Mouse (Mus musculus) liver, embryonic 11.5 days (tissue): Measurements from ENCODE around the gene Jaml. TPM values are rescaled to one million over a fixed set of nuclear protein-coding genes. Genes with fewer than 3 reads are reported as not detected.

ENCODE experiments used
- ATAC-seq: fragments of 200-750 bp; cut with Nextera tagmentation; replicated peaks from 2 replicates; pipeline ENCODE4 v1.8.0; 2017; ENCODE audit warnings: moderate number of reproducible peaks, mild to moderate bottlenecking, moderate TSS enrichment, moderate library complexity; ENCODE audit not compliant: low FRiP score
- DNase-seq: peaks from one replicate; pipeline ENCODE4 v3.0.0-alpha.2; 2017; ENCODE audit warnings: low spot score
- H3K27ac ChIP-seq: fragments of 300-500 bp; sonication (generic); 2 replicates; pipeline ENCODE4 v1.5.1; 2014; ENCODE audit warnings: mild to moderate bottlenecking, low read depth, low read length, control low read depth
- H3K27me3 ChIP-seq: fragments of 300-500 bp; sonication (generic); replicated peaks from 2 replicates; pipeline ENCODE4 v1.6.1; 2014; ENCODE audit warnings: low read length, mixed read lengths; ENCODE audit not compliant: control insufficient read depth, insufficient read depth
- H3K36me3 ChIP-seq: fragments of 300-500 bp; sonication (generic); 2 replicates; pipeline ENCODE4 v1.6.1; 2014; ENCODE audit warnings: mild to moderate bottlenecking, low read length, moderate library complexity, mixed read lengths; ENCODE audit not compliant: control insufficient read depth, insufficient read depth
- H3K4me1 ChIP-seq: fragments of 300-500 bp; sonication (generic); replicated peaks from 2 replicates; pipeline ENCODE4 v1.6.1; 2014; ENCODE audit warnings: low read length, mixed read lengths; ENCODE audit not compliant: control insufficient read depth, insufficient read depth
- H3K4me2 ChIP-seq: fragments of 300-500 bp; sonication (generic); 2 replicates; pipeline ENCODE4 v1.6.1; 2014; ENCODE audit warnings: mild to moderate bottlenecking, control low read depth, moderate library complexity
- H3K4me3 ChIP-seq: fragments of 300-500 bp; sonication (generic); 2 replicates; pipeline ENCODE4 v1.5.1; 2014; ENCODE audit warnings: low read depth, low read length, control low read depth
- H3K9ac ChIP-seq: fragments of 300-500 bp; sonication (generic); 2 replicates; pipeline ENCODE4 v1.6.1; 2014; ENCODE audit warnings: low read depth, low read length, control low read depth
- H3K9me3 ChIP-seq: fragments of 300-500 bp; sonication (generic); 2 replicates; pipeline ENCODE4 v1.6.1; 2016; ENCODE audit warnings: low read length, inconsistent platforms, mixed read lengths; ENCODE audit not compliant: control insufficient read depth
- WGBS: fragments of 180-500 bp; shearing (Covaris S2); extraction: QIAGEN DNeasy Blood & Tissue Kit; methylation state at CpG from one replicate; pipeline ENCODE4 v1.1.7; 2014; 5-methylcytosine and 5-hydroxymethylcytosine counted together
- polyA plus RNA-seq: library from polyadenylated mRNA; unstranded; fragments of >200 nt; fragmentation: Nextera tagmentation; extraction: Ambion mirVana; gene quantifications from 2 replicates; pipeline ENCODE4 v1.2.1, GENCODE M21; 2014

Jaml gene
- polyA plus RNA-seq, 1 experiment from 2014 or later = 0.18 TPM

DNA sequence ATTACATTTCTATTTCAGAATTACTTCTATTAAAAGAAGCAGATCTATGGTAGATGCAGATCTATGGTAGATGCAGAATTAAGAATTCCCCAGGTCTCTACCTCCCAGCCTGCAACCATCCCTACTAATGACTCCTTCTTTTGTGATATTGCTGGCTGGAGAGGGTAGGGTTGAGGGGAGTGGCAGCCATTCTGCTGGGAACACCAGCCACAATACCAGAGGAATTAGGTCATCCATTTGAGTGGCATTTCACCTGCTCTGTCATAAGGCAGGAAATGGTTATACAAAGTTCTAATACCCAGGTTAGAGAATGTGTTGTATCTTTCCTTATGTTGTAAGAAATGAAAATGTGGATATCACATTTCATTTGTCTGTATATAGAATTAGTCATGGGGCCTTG, 9.1 kb downstream of the Jaml start:
- no peak for DNase-seq
- no peak overlapping the region for H3K27ac ChIP-seq
- no peak for ATAC-seq

DNA sequence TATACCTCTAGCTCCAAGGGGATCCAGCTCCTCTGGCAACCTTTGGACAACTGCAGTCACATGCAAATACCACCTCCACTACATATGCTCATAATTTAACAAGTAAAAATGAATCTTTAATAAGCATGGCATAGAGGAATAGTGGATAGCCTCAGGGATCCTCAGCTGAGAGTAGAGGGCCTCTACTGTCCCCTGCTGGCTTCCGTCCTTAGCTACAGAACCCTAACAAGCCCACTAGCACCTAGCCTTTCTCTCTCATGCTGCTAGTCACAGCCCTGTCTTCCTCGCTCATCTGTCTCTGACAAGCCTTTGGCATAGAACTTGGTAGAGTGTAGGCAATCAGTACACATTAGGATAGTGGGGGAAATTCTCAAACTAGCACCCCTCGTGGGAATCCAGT, 11.8 kb downstream of the Jaml start:
- H3K4me1 ChIP-seq = 0 out of 2 replicates have a peak, but pooled peaks cover 2% of the 10 kb centered on the region
- H3K4me3 ChIP-seq = no peak overlapping the region
- no peak overlapping the region for H3K9ac ChIP-seq
- no peak overlapping the region for H3K4me2 ChIP-seq
- no peaks in the 10 kb centered on the region for H3K9me3 ChIP-seq
- no peaks in the 10 kb centered on the region; the same call in 1 of the 2 replicates for H3K27me3 ChIP-seq
- 61% methylated on average over 3 of the region's 3 CpGs for WGBS
- H3K36me3 ChIP-seq = no peaks in the 10 kb centered on the region
- ATAC-seq = no peak
- H3K27ac ChIP-seq = no peak overlapping the region
- DNase-seq = no peak

More for the DNA sequence above, 9.1 kb downstream of the Jaml start:
- H3K4me1 ChIP-seq = 0 out of 2 replicates have a peak, but pooled peaks cover 2% of the 10 kb centered on the region
- H3K4me2 ChIP-seq = no peak overlapping the region
- H3K4me3 ChIP-seq = no peak overlapping the region
- no peaks in the 10 kb centered on the region; the same call in 1 of the 2 replicates for H3K27me3 ChIP-seq
- no peaks in the 10 kb centered on the region for H3K36me3 ChIP-seq
- no peak overlapping the region for H3K9ac ChIP-seq
- H3K9me3 ChIP-seq = no peaks in the 10 kb centered on the region

DNA sequence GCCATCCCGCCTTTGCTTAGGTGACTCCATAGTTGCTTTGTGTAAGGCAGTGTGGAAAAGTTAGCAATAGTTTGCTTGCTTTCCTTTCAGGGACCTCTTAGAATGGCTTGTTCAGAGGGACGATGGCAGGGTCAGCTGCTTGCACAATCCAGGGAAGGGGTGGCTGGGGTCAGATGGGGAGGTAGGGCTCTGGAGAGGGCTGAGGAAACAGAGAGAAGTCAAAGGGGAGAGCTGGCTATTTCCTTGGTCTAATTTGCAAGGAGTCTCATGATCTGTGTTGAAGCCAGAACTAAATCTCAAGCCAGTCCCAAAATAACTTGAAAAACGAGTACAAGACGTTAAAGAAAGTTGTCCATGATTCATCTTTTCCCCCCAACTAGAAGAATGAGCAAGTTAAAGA, 13.7 kb downstream of the Jaml start:
- 51% methylated on average over 4 of the region's 4 CpGs for WGBS
- no peaks in the 10 kb centered on the region for H3K36me3 ChIP-seq
- no peak overlapping the region for H3K4me3 ChIP-seq
- H3K9ac ChIP-seq = no peak overlapping the region
- ATAC-seq = no peak
- no peak overlapping the region for H3K4me2 ChIP-seq
- H3K9me3 ChIP-seq = no peaks in the 10 kb centered on the region
- no peak for DNase-seq
- H3K4me1 ChIP-seq = 0 out of 2 replicates have a peak, but pooled peaks cover 2% of the 10 kb centered on the region
- no peaks in the 10 kb centered on the region; the same call in none of the 2 replicates for H3K27me3 ChIP-seq
- H3K27ac ChIP-seq = no peak overlapping the region

DNA sequence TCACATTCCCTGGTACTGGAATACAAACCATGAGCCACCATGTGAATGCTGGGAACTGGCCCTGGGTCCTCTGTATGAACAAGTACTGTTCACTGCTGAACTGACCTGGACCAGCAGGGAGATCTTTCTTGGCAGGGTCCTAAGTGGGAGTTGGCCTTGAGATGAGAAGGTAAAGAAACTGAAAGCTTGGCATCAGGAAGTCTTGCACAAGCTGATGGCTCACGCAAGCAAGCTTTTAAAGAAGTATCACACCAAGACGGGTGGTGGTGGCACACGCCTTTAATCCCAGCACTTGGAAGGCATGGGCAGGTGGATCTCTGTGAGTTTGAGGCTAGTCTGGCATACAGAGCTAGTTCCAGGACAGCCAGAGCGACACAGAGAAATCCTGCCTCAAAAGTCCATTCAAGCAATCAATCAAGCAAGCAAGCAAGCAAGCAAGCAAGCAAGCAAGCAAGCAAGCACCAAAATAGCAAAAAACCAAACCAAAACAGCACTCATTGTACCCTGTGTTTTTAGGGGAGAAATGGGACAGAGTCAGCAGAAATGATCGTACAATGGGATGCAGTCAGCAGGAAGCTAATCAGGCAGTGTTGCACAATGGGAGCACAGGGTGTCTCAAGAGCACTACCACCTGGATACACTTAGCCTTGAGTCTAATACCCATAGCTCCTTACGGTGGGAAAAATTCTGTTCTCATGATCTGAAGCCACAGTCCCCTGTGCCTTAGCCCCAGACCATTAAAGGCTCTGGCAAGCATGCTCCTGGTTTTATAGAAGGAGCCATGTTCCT, 16.4 kb downstream of the Jaml start:
- H3K4me2 ChIP-seq = no peak overlapping the region
- no peaks in the 10 kb centered on the region for H3K36me3 ChIP-seq
- no peaks in the 10 kb centered on the region; the same call in none of the 2 replicates for H3K27me3 ChIP-seq
- H3K4me3 ChIP-seq = no peak overlapping the region
- 0 out of 2 replicates have a peak, but pooled peaks cover 2% of the 10 kb centered on the region for H3K4me1 ChIP-seq
- H3K27ac ChIP-seq = no peak overlapping the region
- no peak overlapping the region for H3K9ac ChIP-seq
- WGBS = 73% methylated on average over 6 of the region's 6 CpGs
- no peak for DNase-seq
- ATAC-seq = no peak
- H3K9me3 ChIP-seq = no peaks in the 10 kb centered on the region

DNA sequence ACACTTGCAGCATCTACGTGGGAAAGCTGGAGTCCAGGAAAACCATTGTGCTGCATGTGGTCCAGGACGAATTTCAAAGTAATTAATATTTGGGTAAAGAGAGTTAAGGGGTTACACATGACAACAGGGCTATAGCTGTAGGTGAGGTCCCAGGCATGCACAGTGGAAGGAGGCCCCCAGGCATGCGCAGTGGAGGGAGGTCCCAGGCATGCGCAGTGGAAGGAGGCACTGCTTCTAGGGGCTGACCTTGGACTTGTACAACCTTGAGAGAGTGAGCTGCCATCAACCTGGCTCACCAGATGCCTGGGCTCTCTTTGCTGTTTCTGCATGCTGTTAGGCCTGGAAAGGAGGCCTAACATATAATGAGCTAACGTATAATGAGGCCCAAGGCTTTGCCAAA, 18.9 kb downstream of the Jaml start:
- ATAC-seq (no peak), DNase-seq (no peak)

DNA sequence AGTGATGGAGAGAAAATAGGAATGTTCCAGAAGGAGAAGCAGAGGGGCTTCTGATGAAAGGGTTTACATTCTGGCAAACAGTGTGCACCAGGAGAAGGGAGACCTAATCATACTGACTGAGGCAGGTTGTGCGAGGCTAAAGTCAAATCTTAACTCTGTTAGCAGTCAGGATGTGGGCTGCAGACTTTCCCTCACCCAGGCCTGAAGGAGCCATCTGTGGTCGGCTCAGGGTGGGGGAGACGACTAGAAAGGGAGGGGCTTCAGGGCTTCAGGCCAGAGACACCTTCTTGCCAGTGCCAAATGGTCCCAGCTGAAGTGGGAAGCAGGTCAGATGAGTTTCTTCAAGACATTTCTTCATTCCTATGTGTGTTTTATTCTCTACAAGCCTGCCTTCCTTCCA, 19.4 kb downstream of the Jaml start:
- no peaks in the 10 kb centered on the region for H3K36me3 ChIP-seq
- no peak for DNase-seq
- 25% methylated on average over 3 of the region's 3 CpGs for WGBS
- no peaks in the 10 kb centered on the region for H3K4me1 ChIP-seq
- H3K4me3 ChIP-seq = no peak overlapping the region
- no peak for ATAC-seq
- H3K4me2 ChIP-seq = no peak overlapping the region
- no peak overlapping the region for H3K27ac ChIP-seq
- H3K9me3 ChIP-seq = no peaks in the 10 kb centered on the region
- no peaks in the 10 kb centered on the region; the same call in 1 of the 2 replicates for H3K27me3 ChIP-seq
- H3K9ac ChIP-seq = no peak overlapping the region

More for the DNA sequence above, 18.9 kb downstream of the Jaml start:
- no peaks in the 10 kb centered on the region for H3K36me3 ChIP-seq
- H3K9ac ChIP-seq = no peak overlapping the region
- no peak overlapping the region for H3K4me2 ChIP-seq
- no peaks in the 10 kb centered on the region for H3K9me3 ChIP-seq
- H3K4me3 ChIP-seq = no peak overlapping the region
- no peaks in the 10 kb centered on the region for H3K4me1 ChIP-seq
- H3K27ac ChIP-seq = no peak overlapping the region
- H3K27me3 ChIP-seq = no peaks in the 10 kb centered on the region; the same call in 1 of the 2 replicates
- WGBS = 85% methylated on average over 5 of the region's 5 CpGs

DNA sequence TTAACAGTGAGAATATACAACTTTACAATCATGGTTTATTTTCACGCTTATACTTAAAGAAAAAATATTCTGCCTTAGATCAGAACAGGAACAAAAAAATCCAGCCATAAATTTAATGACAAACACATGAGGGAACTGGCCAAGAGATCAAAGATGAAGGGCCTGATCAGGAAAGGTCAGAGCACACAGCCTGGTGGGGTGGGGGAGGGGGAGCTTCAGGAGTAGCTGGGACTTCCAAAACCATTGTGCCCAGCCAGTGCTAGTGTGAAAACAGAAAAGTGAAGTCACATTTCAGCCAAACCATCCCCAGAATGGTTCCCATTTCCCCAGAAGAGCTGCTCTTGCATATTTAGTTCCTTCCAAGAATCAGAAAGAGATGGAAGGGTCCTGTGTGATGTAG, 23.5 kb downstream of the Jaml start:
- WGBS = 80% methylated on average over 1 of the region's 1 CpGs
- H3K4me1 ChIP-seq = no peaks in the 10 kb centered on the region
- no peak for DNase-seq
- H3K4me3 ChIP-seq = no peak overlapping the region
- no peaks in the 10 kb centered on the region for H3K27me3 ChIP-seq
- no peak overlapping the region for H3K9ac ChIP-seq
- no peak for ATAC-seq
- H3K36me3 ChIP-seq = no peaks in the 10 kb centered on the region
- no peak overlapping the region for H3K27ac ChIP-seq
- H3K9me3 ChIP-seq = no peaks in the 10 kb centered on the region
- H3K4me2 ChIP-seq = no peak overlapping the region

DNA sequence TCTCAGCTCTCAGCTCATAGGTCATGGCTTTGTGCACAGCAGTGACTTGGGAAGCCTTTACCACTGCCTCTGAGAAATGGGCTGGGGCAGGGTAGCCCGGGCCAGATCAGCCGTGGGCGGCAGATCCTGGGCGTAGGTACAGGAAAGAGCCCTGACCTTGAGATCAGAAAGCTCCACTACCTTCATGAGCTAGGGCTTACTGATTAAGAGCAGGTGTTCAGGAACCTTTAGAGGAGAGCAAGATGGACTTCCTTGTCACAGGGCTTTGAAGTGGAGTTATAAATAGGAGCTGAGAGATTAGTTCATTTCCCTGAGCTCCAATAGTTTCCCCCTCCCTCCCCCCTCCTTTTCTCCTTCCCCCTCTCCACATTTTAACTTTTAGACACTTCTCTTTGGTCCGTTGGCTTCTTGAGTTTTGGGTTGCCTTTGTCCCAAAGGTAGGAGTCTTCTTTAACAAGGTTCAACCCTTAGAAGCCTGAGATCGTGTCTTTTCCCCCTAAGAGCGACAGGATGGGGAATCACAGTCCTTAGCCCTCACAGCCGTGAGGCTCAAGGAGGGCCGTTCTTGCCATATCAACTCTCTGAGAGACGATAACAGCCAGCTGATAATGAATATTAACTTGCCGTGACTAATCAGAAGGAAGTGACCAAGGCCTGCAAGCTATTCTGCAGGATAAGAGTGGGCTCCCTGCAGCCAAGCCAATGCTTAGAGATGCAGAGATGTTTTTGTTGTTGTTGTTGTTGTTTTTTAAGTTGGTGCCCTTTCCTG, 24.4 kb downstream of the Jaml start:
- 45% methylated on average over 11 of the region's 11 CpGs for WGBS
- no peaks in the 10 kb centered on the region for H3K27me3 ChIP-seq
- no peak overlapping the region for H3K4me3 ChIP-seq
- H3K4me2 ChIP-seq = no peak overlapping the region
- ATAC-seq (no peak), DNase-seq (no peak)
- H3K9me3 ChIP-seq = no peaks in the 10 kb centered on the region
- no peak overlapping the region for H3K27ac ChIP-seq
- no peaks in the 10 kb centered on the region for H3K36me3 ChIP-seq
- H3K4me1 ChIP-seq = no peaks in the 10 kb centered on the region
- no peak overlapping the region for H3K9ac ChIP-seq
